Mouse (Mus musculus) kidney, postnatal 25 days (tissue): ENCODE results near the gene Myo1g.

Source experiments
- DNase-seq, 2 experiments: peaks; one replicate each; pipeline ENCODE4 v3.0.0; 2021; ENCODE audit warnings: mixed read lengths in 2 of 2

Gene Myo1g

DNA sequence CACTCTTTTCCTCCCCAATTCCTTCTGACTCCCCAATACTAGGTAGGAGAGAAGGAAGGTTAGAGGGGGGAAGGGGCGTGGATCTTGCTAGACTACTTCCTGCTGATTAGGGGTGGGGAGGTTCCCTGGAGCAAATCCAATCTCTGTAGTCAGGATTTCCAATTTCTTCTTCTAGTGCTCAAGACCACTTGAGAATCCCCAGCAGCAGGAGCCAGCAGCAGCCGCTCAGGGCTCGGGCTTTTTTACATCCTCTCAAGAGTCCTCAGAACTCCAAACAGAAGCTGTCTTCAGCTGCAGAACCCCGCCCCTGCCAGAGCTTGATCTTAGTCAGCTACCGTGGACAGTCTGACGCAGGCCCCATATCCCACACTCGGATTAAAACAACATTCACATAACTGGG, 33.3 kb downstream of the Myo1g start:
- no peak for DNase-seq

GRCm38 (mm10) chr11:6486916-6487315, 33.8 kb downstream of the Myo1g start:
- DNase-seq = no peak

- DNase-seq = peak in 1 of 2 experiments; percentile 7
Measured at GRCm38 (mm10) chr11:6484244-6484959, 36.4 kb downstream of the Myo1g start.

DNA sequence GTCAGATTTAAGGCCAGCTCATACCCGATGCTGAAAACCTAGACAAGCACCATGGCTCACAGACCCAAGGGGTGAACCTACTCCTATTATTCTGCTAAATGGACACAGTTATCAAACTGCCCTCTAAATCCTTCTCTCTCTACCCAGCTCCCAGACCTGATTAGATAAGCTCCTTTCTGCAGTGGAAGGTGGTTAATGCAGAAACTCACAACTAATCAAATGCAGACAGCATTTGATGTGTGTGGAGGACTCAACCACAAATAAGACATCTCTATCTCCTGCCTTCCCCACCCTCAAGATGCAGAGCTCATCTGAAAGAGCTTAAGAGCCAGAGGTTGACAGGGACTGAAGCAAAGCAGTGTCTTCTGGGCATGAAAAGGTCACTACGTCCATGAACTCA, 37.7 kb downstream of the Myo1g start:
- DNase-seq = no peak

DNA sequence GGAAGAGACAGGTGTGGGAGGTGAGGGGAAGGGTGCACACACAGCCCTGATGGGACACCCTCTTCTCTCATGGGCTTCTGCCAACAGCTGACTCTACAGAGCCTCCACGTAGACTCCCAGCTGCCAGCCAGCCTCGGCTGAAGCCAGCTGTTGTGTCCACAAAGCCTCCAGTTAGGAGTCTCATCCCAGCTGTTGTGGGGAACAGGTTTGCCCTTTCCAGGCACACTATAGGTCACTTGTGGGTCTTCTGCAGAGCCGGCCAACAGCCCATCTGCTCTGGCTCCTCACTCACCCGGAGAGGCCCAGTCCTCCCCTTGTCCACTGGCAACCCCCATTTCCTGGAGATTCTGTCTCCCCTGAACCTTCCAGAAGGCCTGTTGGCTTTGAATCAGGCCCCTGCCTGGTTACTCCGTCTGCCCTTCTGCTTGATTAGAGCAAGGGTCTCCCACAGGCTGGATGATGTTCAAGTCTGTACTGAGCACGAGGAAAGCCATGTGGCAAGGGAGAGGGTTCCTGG, 39.0 kb downstream of the Myo1g start:
- no peak for DNase-seq

GRCm38 (mm10) chr11:6480681-6481405, 39.9 kb downstream of the Myo1g start:
- DNase-seq = no peak

GRCm38 (mm10) chr11:6480191-6480590, 40.6 kb downstream of the Myo1g start:
- DNase-seq = no peak

DNA sequence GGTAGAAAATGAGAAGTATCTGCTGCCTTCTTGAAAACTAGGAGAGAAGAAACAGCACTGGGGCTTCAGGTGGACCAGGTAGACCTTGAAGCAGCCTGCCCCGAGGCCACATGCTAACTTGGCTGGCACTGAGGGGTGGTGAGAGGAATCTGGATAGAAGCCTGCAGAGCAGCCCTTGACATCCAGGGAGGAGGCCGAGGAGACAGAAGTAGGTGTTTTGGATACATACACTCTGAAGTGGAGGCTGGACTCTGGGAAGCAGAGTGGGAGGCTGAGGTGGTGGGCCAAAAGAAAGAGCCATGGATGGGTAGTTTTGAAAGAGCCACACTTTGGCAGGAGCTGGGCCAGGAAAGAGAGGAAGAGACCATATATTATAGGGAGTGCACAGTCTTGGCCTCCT, 41.5 kb downstream of the Myo1g start:
- DNase-seq = no peak

GRCm38 (mm10) chr11:6477350-6477749, 43.4 kb downstream of the Myo1g start:
- no peak for DNase-seq

DNA sequence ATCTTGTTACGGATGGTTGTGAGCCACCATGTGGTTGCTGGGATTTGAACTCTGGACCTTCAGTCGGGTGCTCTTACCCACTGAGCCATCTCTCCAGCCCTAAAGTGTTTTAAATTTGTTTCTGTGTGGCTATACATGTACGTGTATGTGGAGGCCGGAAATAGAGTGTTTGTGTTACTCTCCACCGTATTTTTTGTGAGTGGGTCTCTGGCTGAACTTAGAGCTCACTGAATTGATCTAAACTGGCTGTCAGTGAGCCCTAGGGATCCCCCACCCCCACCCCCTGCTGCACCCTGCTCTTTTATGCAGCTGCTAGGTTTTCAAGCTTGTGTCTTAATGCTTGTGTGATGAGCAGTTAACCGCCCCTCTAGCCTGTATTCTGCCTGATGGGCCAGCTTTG, 43.9 kb downstream of the Myo1g start:
- DNase-seq = no peak

- peak; percentile 91 to 96 for DNase-seq
Measured at GRCm38 (mm10) chr11:6475867-6476484, 44.8 kb downstream of the Myo1g start, which contains the start of gene Purb. Gene Purb, minus strand, starts transcription at chr11:6475917.

GRCm38 (mm10) chr11:6474874-6475731, 45.7 kb downstream of the Myo1g start:
- DNase-seq = peak; percentile 39 to 78

GRCm38 (mm10) chr11:6474381-6474780, 46.4 kb downstream of the Myo1g start:
- DNase-seq = no peak

DNA sequence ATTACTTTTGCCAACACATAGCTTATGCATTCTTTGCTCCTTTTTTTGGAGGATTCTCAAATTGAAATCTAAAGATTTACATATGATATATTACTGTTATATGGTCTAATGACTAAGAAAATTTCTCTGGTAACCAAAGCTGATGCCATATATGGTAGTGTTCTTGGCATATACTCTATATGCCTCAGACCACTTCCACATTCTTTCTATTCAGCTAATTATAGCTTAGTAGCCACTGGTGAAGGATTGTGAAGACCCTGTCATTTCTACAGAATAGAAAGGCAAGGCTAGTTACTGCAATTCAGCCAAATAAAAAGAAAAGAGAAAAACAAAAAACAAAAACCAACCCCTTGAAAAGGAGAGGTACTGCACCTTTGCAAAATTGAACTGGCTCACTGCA, 48.7 kb downstream of the Myo1g start:
- DNase-seq = no peak

GRCm38 (mm10) chr11:6471493-6471892, 49.3 kb downstream of the Myo1g start:
- DNase-seq = no peak

- DNase-seq = no peak
Measured at GRCm38 (mm10) chr11:6471054-6471453, 49.7 kb downstream of the Myo1g start.

DNA sequence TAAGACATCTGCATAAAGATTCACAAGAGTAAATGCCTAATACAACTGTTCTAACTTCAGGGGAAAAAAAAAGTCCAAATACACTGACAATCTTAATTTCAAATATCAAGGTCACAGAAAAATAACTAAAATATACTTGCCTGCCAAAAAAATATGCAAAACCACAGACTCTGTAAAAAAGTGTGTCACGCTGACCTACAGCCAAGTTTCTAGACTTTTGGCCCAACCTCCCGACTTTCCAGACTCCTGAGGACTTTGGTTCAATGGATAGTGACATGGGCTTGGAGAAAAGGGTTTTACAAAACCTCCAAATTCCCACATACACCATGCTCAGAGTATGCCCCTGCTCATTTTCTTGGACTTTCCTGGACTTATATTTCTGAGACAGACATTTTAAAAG, 52.2 kb downstream of the Myo1g start:
- peak in 1 of 2 experiments; percentile 16 for DNase-seq

- peak; percentile 64 to 71 for DNase-seq
Measured at GRCm38 (mm10) chr11:6465122-6465521, 55.6 kb downstream of the Myo1g start.

DNA sequence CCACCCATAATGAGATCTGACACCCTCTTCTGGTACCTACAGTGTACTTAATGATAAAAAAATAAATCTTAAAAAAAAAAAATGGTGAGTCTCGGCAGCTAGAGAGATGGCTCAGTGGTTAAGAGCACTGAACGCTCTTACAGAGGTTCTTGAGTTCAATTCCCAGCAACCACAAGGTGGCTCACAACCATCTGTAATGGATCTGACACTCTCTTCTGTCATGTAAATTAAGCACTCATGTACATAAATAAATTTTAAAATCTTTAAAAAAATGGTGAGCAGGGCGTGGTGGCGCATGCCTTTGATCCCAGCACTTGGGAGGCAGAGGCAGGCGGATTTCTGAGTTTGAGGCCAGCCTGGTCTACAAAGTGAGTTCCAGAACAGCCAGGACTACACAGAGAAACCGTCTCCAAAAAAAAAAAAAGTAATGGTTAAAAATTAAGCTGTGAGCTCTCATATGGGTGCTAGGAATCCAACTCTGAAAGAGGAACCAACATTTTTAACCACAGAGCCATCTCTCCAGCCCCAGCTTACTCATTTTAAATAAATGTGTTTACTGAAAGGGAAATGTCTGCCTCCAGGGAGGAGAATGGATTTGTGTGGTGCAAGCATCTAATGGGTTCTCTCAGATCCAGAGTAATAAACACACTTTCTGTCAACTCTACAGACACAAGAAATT, 57.5 kb downstream of the Myo1g start:
- DNase-seq = no peak
